Mouse (Mus musculus) hindbrain, embryonic 16.5 days (tissue): Measurements from ENCODE around the gene Drc7. TPM values are rescaled to one million over a fixed set of nuclear protein-coding genes. Genes with fewer than 3 reads are reported as not detected.

Source experiments
- ATAC-seq: fragments of 200-750 bp; cut with Nextera tagmentation; 2 replicates; pipeline ENCODE4 v1.8.0; 2017; ENCODE audit warnings: moderate TSS enrichment, moderate library complexity
- H3K27ac ChIP-seq: fragments of 300-500 bp; sonication (generic); 2 replicates; pipeline ENCODE4 v1.5.1; 2014; ENCODE audit warnings: low read depth, mild to moderate bottlenecking, control low read depth, low read length, moderate library complexity
- H3K27me3 ChIP-seq: fragments of 300-500 bp; sonication (generic); replicated peaks from 2 replicates; pipeline ENCODE4 v1.6.1; 2014; ENCODE audit warnings: low read length; ENCODE audit not compliant: control insufficient read depth, insufficient read depth
- H3K36me3 ChIP-seq: fragments of 300-500 bp; sonication (generic); 2 replicates; pipeline ENCODE4 v1.6.1; 2014; ENCODE audit warnings: mild to moderate bottlenecking, low read length, moderate library complexity, mixed read lengths; ENCODE audit not compliant: control insufficient read depth, insufficient read depth
- H3K4me1 ChIP-seq: fragments of 300-500 bp; sonication (generic); 2 replicates; pipeline ENCODE4 v1.6.1; 2014; ENCODE audit warnings: low read depth, low read length; ENCODE audit not compliant: control insufficient read depth, insufficient read depth
- H3K4me2 ChIP-seq: fragments of 300-500 bp; sonication (generic); 2 replicates; pipeline ENCODE4 v1.6.1; 2014; ENCODE audit warnings: mild to moderate bottlenecking, low read length, control low read depth, moderate library complexity
- H3K4me3 ChIP-seq: fragments of 300-500 bp; sonication (generic); 2 replicates; pipeline ENCODE4 v1.5.1; 2014; ENCODE audit warnings: mild to moderate bottlenecking, low read length, control low read depth, moderate library complexity
- H3K9ac ChIP-seq: fragments of 300-500 bp; sonication (generic); 2 replicates; pipeline ENCODE4 v1.6.1; 2014; ENCODE audit warnings: low read depth, mild to moderate bottlenecking, control low read depth, low read length, moderate library complexity
- H3K9me3 ChIP-seq: fragments of 300-500 bp; sonication (generic); 2 replicates; pipeline ENCODE4 v1.6.1; 2014; ENCODE audit warnings: mild to moderate bottlenecking, low read length, moderate library complexity; ENCODE audit not compliant: control insufficient read depth
- WGBS: fragments of 180-500 bp; shearing (Covaris S2); extraction: QIAGEN DNeasy Blood & Tissue Kit; methylation state at CpG from one replicate; pipeline ENCODE4 v1.1.7; 2014; 5-methylcytosine and 5-hydroxymethylcytosine counted together
- polyA plus RNA-seq: library from polyadenylated mRNA; unstranded; fragments of >200 nt; fragmentation: Nextera tagmentation; extraction: Ambion mirVana; gene quantifications from 2 replicates; pipeline ENCODE4 v1.2.1, GENCODE M21; 2015

The Drc7 gene
- polyA plus RNA-seq = 3.1 and 3.2 TPM in 2 replicates

GRCm38 (mm10) chr8:95054927-95055510 is at the start of gene Drc7:
Gene Drc7, plus strand, starts transcription at chr8:95055103.
- ATAC-seq = peak; percentile 87
- no peak within 1 kb of the TSS for H3K9ac ChIP-seq
- peak within 1 kb of the TSS; percentile 14 for H3K4me2 ChIP-seq
- WGBS = 25% methylated on average over 2 of the region's 2 CpGs
- H3K36me3 ChIP-seq = no peaks in the 10 kb centered on the region
- no peaks in the 10 kb centered on the region for H3K27me3 ChIP-seq
- peak within 1 kb of the TSS; percentile 4; the same call in 1 of the 2 replicates for H3K4me3 ChIP-seq
- no peaks in the 10 kb centered on the region for H3K4me1 ChIP-seq
- H3K27ac ChIP-seq = no peak within 1 kb of the TSS
- H3K9me3 ChIP-seq = no peaks in the 10 kb centered on the region

GRCm38 (mm10) chr8:95012442-95012919 is 42.4 kb upstream of the Drc7 start:
- H3K4me1 ChIP-seq = no peaks in the 10 kb centered on the region
- no peak overlapping the region for H3K27ac ChIP-seq
- no peaks in the 10 kb centered on the region for H3K27me3 ChIP-seq
- H3K4me3 ChIP-seq = no peak overlapping the region
- H3K4me2 ChIP-seq = no peak overlapping the region
- H3K36me3 ChIP-seq = peaks cover 56% of the 10 kb centered on the region
- H3K9ac ChIP-seq = no peak overlapping the region
- 90% methylated on average over 15 of the region's 15 CpGs for WGBS
- no peak for ATAC-seq
- no peaks in the 10 kb centered on the region for H3K9me3 ChIP-seq

GRCm38 (mm10) chr8:95015866-95016265 is 39.0 kb upstream of the Drc7 start:
- Histone ChIP-seq H3K4me3 (no peak overlapping the region), H3K9me3 (no peaks in the 10 kb centered on the region), H3K4me1 (no peaks in the 10 kb centered on the region), H3K4me2 (no peak overlapping the region), H3K9ac (no peak overlapping the region), H3K27ac (no peak overlapping the region), H3K36me3 (peaks cover 33% of the 10 kb centered on the region), H3K27me3 (no peaks in the 10 kb centered on the region)
- no peak for ATAC-seq
- 75% methylated on average over 4 of the region's 4 CpGs for WGBS

- Histone ChIP-seq H3K27me3 (no peaks in the 10 kb centered on the region), H3K4me2 (no peak overlapping the region), H3K9ac (no peak overlapping the region), H3K4me3 (no peak overlapping the region), H3K4me1 (no peaks in the 10 kb centered on the region), H3K9me3 (no peaks in the 10 kb centered on the region), H3K27ac (no peak overlapping the region), H3K36me3 (peaks cover 26% of the 10 kb centered on the region)
- 51% methylated on average over 4 of the region's 4 CpGs for WGBS
- ATAC-seq = peak; percentile 19; the same call in 1 of the 2 replicates
These were observed 38.2 kb upstream of the Drc7 start for GRCm38 (mm10) chr8:95016684-95017083.

- H3K36me3 ChIP-seq = peaks cover 21% of the 10 kb centered on the region
- whole genome bisulfite sequencing = 82% methylated on average over 11 of the region's 11 CpGs
- no peak for ATAC-seq
- no peak within 1 kb of the TSS for H3K4me2 ChIP-seq
- no peak within 1 kb of the TSS for H3K27ac ChIP-seq
- H3K4me1 ChIP-seq = no peaks in the 10 kb centered on the region
- H3K9ac ChIP-seq = no peak within 1 kb of the TSS
- H3K9me3 ChIP-seq = no peaks in the 10 kb centered on the region
- no peaks in the 10 kb centered on the region for H3K27me3 ChIP-seq
- no peak within 1 kb of the TSS for H3K4me3 ChIP-seq
These were observed 37.5 kb upstream of the Drc7 start, which contains the start of gene Adgrg3 for GRCm38 (mm10) chr8:95017451-95017850. Gene Adgrg3, plus strand, starts transcription at chr8:95017692.

- Histone ChIP-seq H3K4me2 (no peak overlapping the region), H3K4me3 (no peak overlapping the region), H3K36me3 (peaks cover 16% of the 10 kb centered on the region), H3K4me1 (no peaks in the 10 kb centered on the region), H3K9ac (no peak overlapping the region), H3K9me3 (no peaks in the 10 kb centered on the region), H3K27ac (no peak overlapping the region), H3K27me3 (no peaks in the 10 kb centered on the region)
- WGBS = 70% methylated on average over 9 of the region's 9 CpGs
- no peak for ATAC-seq
These were observed 36.8 kb upstream of the Drc7 start for GRCm38 (mm10) chr8:95017969-95018635.

GRCm38 (mm10) chr8:95020293-95020777 is 34.6 kb upstream of the Drc7 start:
- no peak for ATAC-seq
- Histone ChIP-seq H3K36me3 (no peaks in the 10 kb centered on the region), H3K27ac (no peak overlapping the region), H3K9me3 (no peaks in the 10 kb centered on the region), H3K4me3 (no peak overlapping the region), H3K27me3 (no peaks in the 10 kb centered on the region), H3K4me2 (no peak overlapping the region), H3K4me1 (no peaks in the 10 kb centered on the region), H3K9ac (no peak overlapping the region)
- WGBS = 74% methylated on average over 12 of the region's 12 CpGs

- ATAC-seq = no peak
- Histone ChIP-seq H3K4me3 (no peak overlapping the region), H3K27me3 (no peaks in the 10 kb centered on the region), H3K9me3 (no peaks in the 10 kb centered on the region), H3K4me1 (no peaks in the 10 kb centered on the region), H3K36me3 (no peaks in the 10 kb centered on the region), H3K9ac (no peak overlapping the region), H3K27ac (no peak overlapping the region), H3K4me2 (no peak overlapping the region)
- WGBS = 86% methylated on average over 10 of the region's 10 CpGs
These were observed 34.1 kb upstream of the Drc7 start for GRCm38 (mm10) chr8:95020821-95021220.

GRCm38 (mm10) chr8:95023201-95023600 is 31.7 kb upstream of the Drc7 start:
- Histone ChIP-seq H3K4me1 (no peaks in the 10 kb centered on the region), H3K27ac (no peak overlapping the region), H3K36me3 (no peaks in the 10 kb centered on the region), H3K9me3 (no peaks in the 10 kb centered on the region), H3K27me3 (no peaks in the 10 kb centered on the region), H3K4me2 (no peak overlapping the region), H3K9ac (no peak overlapping the region), H3K4me3 (no peak overlapping the region)
- ATAC-seq = no peak
- 19% methylated on average over 8 of the region's 8 CpGs for WGBS
